Mouse (Mus musculus) adrenal gland, adult (tissue): ENCODE measurements around the gene Dtx3l.
A peak's percentile ranks its signal among the peaks of the same experiment; 100 is the strongest.
"Not testable (repeated sequence)": the region's sequence is repeated elsewhere in the genome, so short reads cannot be mapped to it uniquely, and the experiment has no call there.

Experiments used
- DNase-seq, 2 experiments: peaks; one replicate each; pipeline ENCODE4 v3.0.0; 2022 to 2023; ENCODE audit warnings: low spot score in 1 of 2; ENCODE audit not compliant: inconsistent age in 2 of 2

The Dtx3l gene

DNA sequence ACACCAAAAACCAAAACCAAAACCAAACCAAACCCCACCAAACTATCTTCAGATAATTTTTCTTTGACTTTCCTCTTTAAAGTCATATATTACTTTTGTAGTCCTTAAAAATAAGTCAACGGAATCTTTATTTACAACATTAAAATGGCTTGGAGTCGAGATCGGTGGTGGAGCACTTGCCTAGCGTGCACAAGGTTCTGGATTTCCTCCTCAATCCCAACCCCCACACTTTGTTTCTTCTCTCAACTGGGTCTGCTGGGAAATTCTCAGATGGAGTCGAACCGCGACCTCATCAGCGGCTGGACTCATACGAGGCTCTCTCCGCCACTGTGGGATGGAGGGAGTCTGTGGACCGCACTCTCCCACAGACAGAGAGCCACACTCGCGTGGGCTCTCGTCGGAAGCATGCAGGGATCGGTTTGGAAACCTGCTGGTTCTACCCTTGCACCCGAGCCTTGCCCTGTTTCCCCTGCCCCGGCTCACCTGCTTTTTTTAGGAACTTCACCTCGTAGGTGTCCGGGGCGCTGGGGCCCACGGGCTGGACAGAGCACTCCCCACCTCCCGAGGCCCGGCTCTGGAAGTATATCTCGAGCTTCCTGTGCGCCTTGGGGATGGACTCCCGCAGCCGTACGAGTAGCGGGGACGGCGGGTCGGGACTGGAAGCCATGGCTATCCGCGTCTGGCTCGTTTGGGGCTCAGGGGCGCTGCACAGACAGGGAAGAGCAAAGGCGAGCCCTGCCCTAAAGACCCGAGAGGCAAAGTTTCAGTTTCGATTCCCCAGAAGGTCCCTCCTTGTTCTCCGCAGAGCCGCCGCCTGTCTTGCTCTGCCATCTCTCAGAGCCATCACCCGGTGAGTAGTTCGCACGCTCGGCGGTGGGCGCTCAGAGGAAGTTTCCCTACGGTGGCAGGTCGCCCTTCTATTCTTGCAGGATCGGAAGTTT is at the start of gene Dtx3l, which contains the start of gene Parp9:
Dtx3l (minus strand) TSS at position 941 of the 941 bp plus-strand sequence.
Parp9 (plus strand) TSS at position 260 of the 941 bp plus-strand sequence.
- peak; percentile 76 to 94 for DNase-seq

DNA sequence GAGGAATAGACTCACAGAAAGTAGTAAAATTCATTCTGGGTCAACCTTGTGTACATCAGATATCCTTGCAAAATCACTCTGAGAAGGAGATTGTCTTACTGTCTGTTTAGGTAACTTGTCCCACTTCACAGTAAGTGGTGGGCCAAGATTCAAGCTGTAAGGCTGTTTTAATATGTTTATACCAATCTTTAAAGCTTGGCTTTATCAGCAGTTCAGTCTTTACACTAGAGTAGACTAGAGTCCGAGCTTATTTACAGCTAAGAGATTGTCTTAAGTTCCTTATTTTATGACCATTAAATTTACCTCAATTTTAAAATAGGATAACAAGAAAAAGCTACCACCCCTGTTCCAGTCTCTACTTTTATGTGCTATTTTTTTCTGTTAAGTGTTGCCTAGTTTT is 49.0 kb upstream of the Dtx3l start:
- DNase-seq: no peak

DNA sequence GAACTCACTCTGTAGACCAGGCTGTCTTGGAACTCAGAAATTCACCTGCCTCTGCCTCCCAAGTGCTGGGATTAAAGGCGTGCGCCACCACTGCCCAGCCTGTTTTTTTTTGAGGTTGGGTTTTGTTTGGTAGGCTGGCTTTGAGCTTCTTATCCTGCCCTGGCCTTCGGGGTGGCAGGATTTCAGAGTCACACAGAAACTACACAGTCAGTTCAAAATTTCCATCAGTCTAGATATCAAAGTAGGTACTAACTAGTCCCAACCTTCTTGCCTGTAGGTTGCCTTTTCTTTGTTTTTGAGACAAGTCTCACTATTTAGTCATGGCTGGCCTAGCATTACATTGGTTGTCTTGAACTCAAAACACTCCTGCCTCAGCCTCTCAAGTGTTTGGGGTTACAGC is 45.5 kb upstream of the Dtx3l start:
- peak in 1 of 2 experiments; percentile 49 for DNase-seq

DNA sequence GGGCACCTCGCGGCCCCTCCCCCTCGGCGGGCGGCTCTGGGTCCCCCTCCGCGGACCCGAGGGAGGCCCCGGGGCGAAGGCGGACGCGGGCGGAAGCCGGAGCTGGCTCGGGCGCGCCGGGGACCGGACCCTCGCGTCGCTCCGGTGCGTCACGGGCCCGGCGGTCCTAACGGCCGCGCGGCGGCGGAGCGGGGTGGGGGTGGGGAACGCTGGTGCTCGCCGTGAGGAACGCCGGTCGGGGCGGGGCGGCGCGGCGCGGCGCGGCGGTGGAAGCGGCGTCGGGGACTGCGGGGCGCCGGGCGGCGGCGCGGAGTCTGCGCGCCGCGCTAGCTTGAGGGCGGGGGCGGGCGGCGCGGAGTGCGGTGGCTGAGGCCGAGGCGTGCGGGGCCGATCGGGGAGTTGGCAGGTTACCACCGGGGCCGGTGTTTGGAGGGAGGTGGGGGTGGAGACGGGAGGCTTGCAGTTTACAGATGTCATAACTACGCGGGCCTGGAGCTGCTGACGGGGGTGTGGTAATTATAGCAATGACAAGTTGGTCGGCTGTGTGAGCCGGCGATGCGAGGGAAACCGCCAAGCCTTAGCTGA is 44.7 kb upstream of the Dtx3l start:
- DNase-seq: peak; percentile 75 to 90

DNA sequence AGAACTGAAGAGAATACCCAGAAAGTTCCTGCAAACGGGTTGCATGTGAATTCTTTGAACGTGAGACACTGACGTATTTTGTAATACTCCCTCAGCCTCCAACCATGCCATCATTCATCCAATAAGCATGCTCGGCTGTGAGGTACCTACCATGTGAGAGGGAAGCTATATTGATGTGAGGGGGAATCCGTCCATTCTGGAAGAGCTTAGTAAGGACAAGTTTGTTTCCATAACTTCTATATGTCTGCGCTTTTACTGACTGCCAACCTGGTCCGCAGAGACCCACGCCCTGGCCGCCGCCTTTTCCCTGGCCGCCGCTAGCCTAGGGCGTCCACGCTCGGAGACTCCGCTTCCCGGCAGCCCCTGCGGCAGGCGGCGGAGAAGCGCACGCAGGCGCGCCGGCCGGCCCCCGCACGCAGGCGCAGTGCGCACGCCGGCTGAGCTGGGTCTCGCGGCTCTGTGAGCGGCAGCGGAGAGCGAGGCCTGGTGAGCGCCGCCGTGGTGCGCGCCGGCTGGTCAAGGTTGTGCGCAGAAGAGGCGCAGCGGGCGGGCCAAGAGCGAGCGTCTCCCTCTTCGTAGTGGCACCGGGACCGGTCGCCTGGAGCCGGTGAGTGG is 44.1 kb upstream of the Dtx3l start:
- DNase-seq: peak; percentile 96 to 97

DNA sequence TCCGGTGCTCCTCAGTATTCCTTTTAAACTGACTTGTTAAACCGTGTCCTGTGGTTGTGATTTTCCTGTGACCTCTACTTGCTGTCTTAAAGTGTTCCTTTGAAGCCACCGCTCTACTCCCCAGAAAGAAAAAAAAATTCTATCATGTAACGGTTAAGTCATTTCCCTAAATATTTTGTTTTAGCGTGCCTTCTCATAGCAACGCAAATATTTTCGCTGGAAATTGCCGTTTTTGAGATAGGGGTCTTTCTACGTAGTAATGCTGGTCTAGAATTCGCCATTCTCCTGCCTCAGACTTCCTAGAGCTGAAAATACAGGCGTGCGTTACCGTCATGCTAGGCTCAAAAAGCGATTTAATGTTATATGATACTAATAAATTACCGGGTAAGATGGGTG is 43.6 kb upstream of the Dtx3l start:
- DNase-seq: no peak

DNA sequence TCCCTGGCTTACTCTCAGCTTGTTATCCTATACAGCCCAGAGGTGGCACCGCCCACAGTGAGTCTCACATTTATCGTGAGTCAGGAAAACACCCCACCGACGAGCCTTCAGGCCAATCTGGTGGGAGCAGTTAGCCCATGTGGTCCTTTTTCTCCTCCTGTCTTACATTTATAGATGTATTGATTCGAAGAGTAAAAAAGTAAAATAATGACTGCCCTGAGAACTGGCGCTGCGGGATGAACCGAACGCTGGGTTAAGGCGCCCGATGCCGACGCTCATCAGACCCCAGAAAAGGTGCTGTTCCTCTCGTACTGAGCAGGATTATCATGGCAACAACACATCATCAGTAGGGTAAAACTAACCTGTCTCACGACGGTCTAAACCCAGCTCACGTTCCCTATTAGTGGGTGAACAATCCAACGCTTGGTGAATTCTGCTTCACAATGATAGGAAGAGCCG is 42.4 kb upstream of the Dtx3l start:
- DNase-seq: peak; percentile 100

DNA sequence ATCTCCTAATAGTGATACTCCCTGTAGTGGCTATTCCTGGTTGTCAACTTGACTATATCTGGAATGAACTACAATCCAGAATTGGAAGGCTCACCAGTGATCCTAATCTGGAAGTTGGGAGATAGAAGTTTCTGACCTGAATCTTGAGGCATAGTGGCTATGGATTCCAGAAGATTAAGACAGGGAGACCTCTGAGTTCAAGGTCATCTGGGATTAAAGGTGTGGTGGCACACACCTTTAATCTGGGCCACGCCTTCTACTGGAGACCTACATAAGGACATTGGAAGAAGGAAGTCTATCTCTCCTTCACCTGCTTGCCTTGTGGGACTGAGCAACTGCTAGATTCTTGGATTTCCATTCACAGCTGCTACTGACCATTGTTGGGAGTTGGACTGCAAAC is 39.5 kb upstream of the Dtx3l start, which contains the start of gene Kpna1:
Kpna1 (plus strand) TSS at position 301 of the 400 bp plus-strand sequence.
- DNase-seq: not testable (repeated sequence)

DNA sequence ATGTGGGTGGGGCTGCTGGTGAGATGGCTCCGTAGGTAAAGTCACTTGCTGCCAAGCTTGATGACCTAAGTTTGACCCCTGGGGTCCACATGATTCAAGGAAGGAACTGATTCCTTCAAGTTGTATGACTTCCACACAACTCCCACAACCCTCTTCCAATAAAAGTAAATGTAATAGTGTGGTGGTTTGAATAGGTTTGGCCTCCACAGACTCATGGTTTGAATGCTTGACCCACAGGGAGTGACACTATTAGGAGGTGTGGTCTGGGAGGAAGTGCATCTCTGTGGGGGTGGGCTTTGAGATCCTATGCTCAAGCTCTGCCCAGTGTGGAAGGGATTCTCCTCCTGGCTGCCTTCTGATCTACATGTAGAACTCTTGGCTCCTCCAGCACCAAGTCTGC is 35.1 kb upstream of the Dtx3l start:
- no peak for DNase-seq

DNA sequence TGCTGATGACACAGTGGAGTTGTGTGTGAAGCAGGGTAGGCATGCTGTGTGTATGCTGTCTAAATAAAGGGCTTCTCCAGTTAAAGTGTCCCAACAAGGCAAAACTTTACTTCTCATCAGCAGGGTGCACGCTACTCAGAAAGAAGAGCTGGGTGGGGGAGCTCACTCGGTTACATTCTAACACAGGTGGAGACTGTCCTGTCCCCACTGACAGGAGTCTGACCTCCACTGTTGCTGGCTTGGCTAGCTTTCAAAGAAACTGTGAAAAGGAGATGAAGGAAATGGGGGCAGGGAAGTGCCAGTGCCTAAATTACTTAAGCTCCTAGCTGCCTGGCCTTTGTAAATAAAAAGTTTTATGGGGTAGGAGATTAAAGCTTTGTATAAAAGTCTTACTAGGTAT is 29.2 kb upstream of the Dtx3l start:
- no peak for DNase-seq

DNA sequence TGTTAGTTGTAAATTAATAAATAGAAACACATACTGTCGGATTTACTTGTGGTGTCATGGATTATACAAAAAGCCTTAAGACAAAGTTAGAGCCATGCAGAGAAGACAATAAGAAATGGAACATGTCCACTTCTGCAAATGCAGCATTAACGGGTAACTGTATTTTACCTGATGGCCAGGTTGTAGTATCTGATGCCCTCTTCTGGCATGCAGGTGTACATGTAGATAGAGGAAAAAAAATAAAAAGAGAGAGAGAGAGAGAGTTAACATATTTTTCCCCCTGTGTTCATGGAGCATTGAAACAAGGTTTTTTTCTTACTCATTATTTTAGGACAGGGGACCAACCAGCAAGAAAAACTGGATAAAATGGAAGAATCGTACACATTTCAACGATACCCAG is 28.4 kb upstream of the Dtx3l start:
- DNase-seq: no peak

DNA sequence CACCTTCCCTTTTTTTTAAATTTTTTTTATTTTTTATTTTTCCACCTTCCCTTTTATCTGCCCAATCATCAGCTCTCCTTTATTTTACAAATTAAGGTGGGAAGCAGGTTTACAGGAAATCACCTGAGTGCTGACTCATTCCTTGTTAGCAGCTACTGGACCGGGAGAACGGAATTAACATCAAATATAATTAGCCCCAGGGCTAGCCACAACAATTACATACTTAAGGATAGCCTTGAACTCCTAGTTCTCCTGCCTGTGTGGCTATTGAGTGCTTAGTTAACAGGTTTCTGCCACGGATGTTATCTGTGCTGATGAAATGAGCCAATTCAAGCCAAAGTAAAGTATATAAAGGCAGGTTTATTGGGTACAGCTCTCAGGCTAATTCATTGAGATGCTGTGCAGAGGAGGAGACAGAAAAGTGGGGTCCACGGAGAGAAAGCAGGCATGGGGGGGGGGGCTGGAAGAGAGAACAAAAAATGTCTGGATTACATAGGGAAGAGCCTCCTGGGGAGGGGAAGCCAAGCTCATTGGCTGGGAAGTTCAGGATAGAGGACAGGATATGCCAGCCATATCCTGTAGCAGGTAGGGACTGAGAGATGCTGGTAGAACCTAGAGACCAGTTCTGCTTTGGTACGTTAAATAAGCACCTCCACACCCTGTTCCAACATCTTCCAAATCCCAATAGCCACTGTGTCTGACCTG is 27.6 kb upstream of the Dtx3l start:
- DNase-seq: no peak

DNA sequence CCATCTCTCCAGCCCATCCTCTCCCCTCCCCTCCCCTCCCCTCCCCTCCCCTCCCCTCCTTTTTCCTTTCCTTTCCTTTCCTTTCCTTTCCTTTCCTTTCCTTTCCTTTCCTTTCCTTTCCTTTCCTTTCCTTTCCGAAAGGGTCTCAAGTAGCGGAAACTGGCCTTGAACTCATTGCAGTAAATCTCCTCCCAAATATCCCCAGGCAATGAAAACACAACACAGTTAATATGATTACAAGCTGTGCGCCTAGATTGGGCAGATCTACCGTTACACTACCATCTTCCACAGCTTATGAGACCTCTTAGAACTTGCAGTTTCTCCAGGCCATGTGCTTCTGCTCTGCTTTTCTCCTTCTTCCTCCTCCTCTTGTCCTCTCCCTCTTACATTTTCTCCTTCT is 27.0 kb upstream of the Dtx3l start:
- not testable (repeated sequence) for DNase-seq

DNA sequence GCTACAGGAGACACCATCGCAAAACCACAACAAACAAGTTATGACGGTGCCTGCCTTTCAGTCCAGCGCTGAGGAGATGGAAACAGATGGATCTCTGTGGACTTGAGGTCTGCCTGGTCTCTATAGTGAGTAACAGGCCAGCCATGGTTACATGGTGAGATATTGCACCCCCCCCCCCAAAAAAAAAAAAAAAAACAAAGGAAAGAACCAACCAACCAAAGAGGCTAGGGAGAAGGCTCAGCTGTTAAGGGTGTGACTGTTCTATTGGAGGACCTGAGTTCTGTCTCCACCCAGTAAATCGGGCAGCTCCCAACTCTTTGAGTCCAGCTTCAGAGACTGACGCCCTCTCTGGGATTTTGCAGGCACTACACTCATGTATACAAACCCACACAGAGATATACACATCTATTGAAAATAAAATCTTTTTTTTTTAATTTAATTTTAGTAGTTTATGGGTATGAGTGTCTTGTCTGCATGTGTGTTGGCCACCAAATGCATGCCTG is 13.7 kb upstream of the Dtx3l start:
- DNase-seq: no peak

DNA sequence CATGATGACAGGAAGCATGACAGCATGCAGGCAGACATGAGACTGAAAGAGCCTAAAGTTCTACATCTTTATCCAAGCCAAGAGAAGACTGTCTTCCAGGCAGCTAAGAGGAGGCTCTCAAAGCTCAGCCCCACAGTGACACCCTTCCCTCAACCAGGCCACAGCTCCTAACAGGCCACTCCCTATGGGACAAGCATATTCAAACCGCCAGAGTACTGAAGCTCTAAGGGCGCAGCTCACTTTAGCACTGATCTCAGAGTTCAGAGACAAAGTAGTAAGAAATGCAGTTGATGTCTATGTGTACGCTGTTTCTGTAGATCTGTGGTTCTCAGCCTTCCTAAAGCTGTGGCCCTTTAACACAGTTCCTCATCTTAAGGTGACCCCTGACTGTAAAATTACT is 12.3 kb upstream of the Dtx3l start:
- no peak for DNase-seq

DNA sequence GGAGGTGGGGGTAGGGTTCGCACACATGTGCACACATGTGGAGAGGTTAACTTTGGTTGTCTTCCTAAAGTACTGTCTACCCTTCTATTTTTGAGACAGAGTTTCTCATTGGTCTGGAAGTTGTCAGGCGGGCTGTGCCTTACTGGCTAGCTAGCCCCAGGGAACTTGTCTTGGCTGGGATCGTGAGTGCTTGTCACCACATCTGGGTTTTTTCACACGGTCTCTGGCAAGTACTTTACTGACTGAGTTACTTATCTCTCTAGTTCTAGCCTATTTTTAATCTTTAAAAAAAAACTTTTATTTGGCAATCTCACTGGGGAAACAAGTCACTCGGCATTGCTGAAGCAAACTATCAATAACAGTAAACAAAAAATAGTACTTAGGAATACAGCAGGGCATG is 10.3 kb upstream of the Dtx3l start:
- no peak for DNase-seq

DNA sequence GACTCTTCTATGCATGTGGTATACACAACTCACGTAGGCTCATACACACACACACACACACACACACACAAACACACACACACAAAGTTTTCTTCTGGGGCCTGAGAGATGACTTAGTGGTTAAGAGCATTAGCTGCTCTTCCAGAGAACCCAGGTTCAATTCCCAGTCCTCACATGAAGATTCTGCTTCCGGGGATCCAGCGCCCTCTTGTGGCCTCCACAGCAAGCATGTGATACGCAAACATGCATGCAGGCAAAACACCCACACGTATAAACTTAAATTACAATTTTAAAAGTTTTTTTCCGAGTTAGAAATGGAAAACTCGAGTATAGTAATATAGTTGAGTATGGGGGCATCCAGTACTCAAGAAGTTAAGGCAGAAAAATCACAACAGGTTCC is 2.4 kb upstream of the Dtx3l start:
- no peak for DNase-seq

DNA sequence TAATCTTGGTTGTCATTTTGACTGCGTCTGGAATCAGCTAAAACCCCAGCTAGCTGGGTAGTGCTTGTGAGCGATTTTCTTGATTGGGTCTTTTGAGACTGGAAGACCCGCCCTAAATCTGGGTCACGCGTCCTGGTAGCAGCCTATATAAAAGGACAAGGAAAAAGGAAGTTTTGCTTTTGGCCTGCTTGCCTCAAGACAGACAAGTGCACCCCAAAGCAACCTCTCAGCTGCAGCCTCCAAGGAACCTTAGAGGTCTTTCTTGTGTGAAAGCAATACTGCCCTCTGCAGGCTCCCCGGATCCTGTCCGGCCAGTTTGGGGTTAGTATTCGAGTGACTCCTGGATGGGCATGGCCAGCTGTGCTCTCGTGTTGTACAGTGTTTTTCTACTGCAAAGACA is 739 bp upstream of the Dtx3l start:
- peak; percentile 88 to 96 for DNase-seq

DNA sequence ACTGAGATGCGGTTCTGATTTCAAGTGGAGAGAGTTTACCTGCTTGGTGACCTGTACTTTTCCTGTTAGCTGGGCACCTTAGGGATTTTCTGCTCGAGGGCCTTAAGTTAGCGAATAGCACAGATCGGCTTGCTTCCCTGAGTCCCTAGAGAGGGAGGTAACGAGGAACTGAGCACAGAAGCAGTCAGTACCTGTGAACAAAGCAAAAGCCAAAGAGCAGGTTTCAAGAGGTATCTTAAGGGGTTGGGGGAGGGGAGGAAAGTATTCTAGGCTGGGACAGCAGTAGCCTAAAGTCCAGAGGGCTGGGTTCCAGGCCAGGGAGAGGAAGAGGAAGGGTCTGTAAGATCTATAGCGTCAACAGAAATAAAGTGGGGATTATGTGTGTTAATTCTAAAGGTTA is 310 bp upstream of the Dtx3l start:
- DNase-seq: peak in 1 of 2 experiments; percentile 25

DNA sequence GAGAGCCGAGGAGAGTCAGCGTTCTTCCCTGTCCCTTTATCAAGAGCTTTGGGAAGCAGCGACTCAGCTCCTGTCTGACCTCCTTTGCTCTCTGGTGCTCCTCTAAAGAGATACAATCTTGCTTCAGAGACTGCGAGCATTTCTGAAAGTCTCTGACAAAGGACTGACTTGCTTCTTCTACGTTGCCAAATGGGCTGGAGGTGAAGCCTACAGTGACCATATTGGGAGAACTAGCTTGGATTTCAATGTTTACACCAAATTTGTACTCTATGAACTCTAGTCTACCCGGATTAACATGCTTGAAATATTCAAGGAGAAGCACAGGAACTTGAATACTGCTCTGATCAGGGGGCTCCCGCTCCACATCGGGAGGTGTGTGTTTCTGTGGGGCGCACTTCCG is 5.8 kb downstream of the Dtx3l start:
- no peak for DNase-seq
